Mouse (Mus musculus) forelimb bud, embryonic 11.5 days (tissue): ENCODE data around the gene Palld.

Experiments
- DNase-seq: peaks from one replicate; pipeline ENCODE4 v3.0.0-alpha.2; 2012; ENCODE audit warnings: low read depth, low spot score

Palld gene

DNA sequence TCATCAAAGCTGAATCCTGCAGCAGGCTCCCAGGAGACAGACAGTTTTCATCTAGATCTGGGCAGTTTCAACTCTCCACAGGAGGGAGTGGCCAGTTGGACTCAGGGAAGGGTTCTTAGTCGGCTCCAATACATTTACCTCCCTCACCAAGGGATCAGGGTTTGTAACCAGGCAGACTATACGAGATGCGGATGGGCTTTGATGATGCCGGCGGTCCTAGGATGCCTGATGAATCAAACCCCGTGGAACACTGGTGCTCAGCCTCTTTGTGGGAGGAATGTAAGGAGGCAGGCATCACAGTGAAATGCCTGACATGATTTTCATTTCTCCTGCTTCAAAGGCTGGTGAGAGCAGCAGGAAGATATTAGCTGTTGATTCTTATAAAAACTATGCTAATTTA lies 347.1 kb downstream of the Palld start:
- no peak for DNase-seq

- no peak for DNase-seq
Observed at GRCm38 (mm10) chr8:61552755-61553402, 349.6 kb downstream of the Palld start.

GRCm38 (mm10) chr8:61552221-61552620 lies 350.3 kb downstream of the Palld start:
- DNase-seq, result peak; percentile 25

GRCm38 (mm10) chr8:61550006-61550748 lies 352.3 kb downstream of the Palld start:
- peak; percentile 20 for DNase-seq

- DNase-seq, result no peak
Observed at GRCm38 (mm10) chr8:61549585-61549984, 352.9 kb downstream of the Palld start.

GRCm38 (mm10) chr8:61539828-61540500 lies 362.5 kb downstream of the Palld start:
- peak; percentile 90 for DNase-seq

GRCm38 (mm10) chr8:61537471-61537870 lies 365.0 kb downstream of the Palld start:
- no peak for DNase-seq

GRCm38 (mm10) chr8:61535472-61535871 lies 367.0 kb downstream of the Palld start:
- DNase-seq, result no peak

GRCm38 (mm10) chr8:61533356-61533926 lies 369.0 kb downstream of the Palld start:
- no peak for DNase-seq

- no peak for DNase-seq
Observed at GRCm38 (mm10) chr8:61532831-61533230, 369.7 kb downstream of the Palld start.

GRCm38 (mm10) chr8:61531944-61532795 lies 370.3 kb downstream of the Palld start:
- no peak for DNase-seq

GRCm38 (mm10) chr8:61528642-61529041 lies 373.8 kb downstream of the Palld start:
- DNase-seq, result no peak

- DNase-seq, result no peak
Observed at GRCm38 (mm10) chr8:61528197-61528596, 374.3 kb downstream of the Palld start.

GRCm38 (mm10) chr8:61527037-61527436 lies 375.5 kb downstream of the Palld start:
- no peak for DNase-seq

DNA sequence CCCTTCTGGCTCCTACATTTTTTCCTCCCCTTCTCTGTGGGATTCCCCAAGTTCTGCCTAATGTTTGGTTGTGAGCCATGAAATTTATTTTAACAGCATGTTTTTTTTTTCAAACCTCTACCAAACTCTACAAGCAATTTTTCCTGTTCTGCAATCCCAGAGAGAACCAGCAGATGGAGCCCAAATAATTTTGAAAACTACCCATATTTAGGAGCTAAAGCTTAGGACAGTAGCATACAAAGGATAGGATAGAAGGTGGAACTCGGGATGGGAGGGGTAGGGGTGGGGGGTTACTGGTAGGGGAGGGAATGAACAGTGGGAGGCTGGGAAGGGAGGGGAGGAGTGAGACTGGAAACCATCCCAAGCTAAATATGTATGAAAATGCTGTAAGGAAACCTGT lies 380.4 kb downstream of the Palld start:
- peak; percentile 20 for DNase-seq

DNA sequence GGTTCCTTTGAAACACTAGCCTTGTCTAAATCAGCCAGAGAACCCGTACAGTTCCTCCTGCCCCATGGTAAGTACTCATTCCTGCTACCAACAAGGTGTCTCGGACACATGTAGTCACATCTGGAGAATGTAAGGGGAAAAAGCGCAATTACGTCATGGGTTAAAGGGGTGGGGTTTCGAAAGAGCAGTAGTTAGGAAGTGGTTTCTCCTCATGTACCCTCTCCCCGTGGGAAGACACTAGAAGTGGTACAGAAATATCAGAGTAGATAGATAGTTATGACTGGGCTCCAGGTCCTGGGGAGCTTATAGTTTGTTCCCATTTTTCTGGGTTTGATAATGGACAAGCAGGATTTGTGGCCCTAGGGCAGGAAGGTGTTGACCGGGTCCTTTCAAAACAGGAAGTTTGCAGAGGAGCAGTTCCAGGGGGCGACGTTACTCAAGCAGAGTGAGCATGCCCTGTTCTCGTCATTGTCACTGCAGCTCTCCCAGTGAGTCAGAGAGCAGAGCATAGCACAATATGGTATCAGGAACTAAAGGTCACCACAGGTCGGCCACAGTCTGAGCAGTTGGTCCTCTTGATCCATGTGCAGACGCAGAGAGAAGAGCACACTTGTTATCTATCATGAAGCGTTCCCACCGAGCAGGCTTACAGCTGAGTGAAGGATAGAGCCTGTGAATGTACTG lies 384.8 kb downstream of the Palld start:
- DNase-seq, result no peak

GRCm38 (mm10) chr8:61516745-61517501 lies 385.6 kb downstream of the Palld start:
- no peak for DNase-seq

DNA sequence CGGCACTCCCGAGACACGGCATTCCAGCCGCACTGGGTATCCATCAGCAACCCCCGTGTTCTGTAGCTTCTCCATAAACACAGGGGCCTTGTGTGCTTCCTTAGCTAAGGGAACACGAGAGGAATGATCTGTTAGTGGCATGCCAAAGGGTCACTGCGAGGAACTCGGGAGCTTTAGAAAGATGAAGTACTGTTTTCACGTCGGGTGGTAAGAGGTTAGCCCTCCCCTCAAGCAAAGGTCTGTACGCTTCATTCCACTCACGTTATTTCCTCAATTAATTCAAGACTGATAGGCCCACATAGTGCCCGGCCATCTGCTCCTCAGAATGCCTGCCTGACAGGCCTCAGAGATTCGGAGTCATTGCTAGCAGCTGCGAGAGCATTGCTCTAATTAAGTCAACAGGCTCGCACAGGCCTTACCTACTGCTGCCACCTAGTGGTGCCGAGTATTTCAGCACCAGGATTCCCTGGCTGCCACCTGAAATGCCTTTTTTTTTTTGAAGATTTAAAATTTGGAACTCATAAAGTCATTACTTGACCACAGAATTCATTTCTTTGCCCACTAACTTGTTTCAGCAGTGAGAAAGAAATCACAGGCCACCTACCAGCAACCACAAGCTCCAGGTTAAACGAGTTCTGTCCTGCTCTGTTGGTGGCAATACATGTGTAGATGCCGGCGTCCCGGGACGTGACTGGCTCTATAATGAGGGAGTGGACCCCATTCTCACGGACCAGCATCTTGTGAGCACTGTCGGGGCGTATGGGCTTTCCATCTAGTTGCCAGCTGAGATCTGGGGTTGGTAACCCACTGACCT lies 386.4 kb downstream of the Palld start:
- DNase-seq, result peak; percentile 85
